Mouse (Mus musculus) myocyte (in vitro differentiated cells): ENCODE measurements around the gene Mtf1. TPM values are rescaled to one million over a fixed set of nuclear protein-coding genes. Genes with fewer than 3 reads are reported as not detected.

Experiments
- H3K27me3 ChIP-seq: one replicate; pipeline ENCODE4 v1.6.1; 2011; ENCODE audit not compliant: control insufficient read depth, insufficient read depth, insufficient read length
- H3K36me3 ChIP-seq: one replicate; pipeline ENCODE4 v1.6.1; 2011; ENCODE audit not compliant: control insufficient read depth, insufficient read depth
- H3K4me2 ChIP-seq: one replicate; pipeline ENCODE4 v1.6.1; 2011; ENCODE audit warnings: low read depth, control low read depth
- H3K4me3 ChIP-seq: one replicate; pipeline ENCODE4 v1.5.1; 2011; ENCODE audit warnings: mild to moderate bottlenecking, control low read depth, moderate library complexity
- H3K79me2 ChIP-seq: one replicate; pipeline ENCODE4 v1.6.1; 2011; ENCODE audit not compliant: control insufficient read depth, insufficient read depth
- H3ac ChIP-seq: one replicate; pipeline ENCODE4 v1.6.1; 2011; ENCODE audit not compliant: control insufficient read depth, insufficient read length
- CEBPB ChIP-seq: IDR thresholded peaks from 2 replicates; pipeline ENCODE4 v1.6.1; 2011; ENCODE audit warnings: mild to moderate bottlenecking, moderate library complexity; ENCODE audit not compliant: poor library complexity, insufficient read depth, severe bottlenecking
- E2F4 ChIP-seq: IDR thresholded peaks from one replicate; pipeline ENCODE4 v1.6.1; 2011; ENCODE audit warnings: mild to moderate bottlenecking, control low read depth, moderate library complexity; ENCODE audit not compliant: insufficient read depth
- MAX ChIP-seq: IDR thresholded peaks from one replicate; pipeline ENCODE4 v1.6.1; 2011; ENCODE audit warnings: low read depth, mild to moderate bottlenecking, control low read depth
- MYOD1 ChIP-seq, 3 experiments: IDR thresholded peaks; one replicate each; pipeline ENCODE4 v1.6.1; 2011; ENCODE audit warnings: control low read depth in 2 of 3, low read depth in 2 of 3, mild to moderate bottlenecking in 2 of 3, moderate library complexity in 1 of 3; ENCODE audit not compliant: insufficient read length in 2 of 3, control insufficient read depth in 1 of 3
- MYOG ChIP-seq, 3 experiments: IDR thresholded peaks; one replicate each; pipeline ENCODE4 v1.6.1; 2011; ENCODE audit warnings: control low read depth in 2 of 3, low read depth in 2 of 3, mild to moderate bottlenecking in 2 of 3; ENCODE audit not compliant: insufficient read length in 2 of 3, control insufficient read depth in 1 of 3, insufficient read depth in 1 of 3
- POLR2A ChIP-seq: IDR thresholded peaks from one replicate; pipeline ENCODE4 v1.6.1; 2011; ENCODE audit warnings: low read depth, mild to moderate bottlenecking, control low read depth, moderate library complexity; ENCODE audit not compliant: insufficient read length
- POLR2AphosphoS2 ChIP-seq: IDR thresholded peaks from one replicate; pipeline ENCODE4 v1.6.1; 2011; ENCODE audit warnings: low read depth, control low read depth; ENCODE audit not compliant: insufficient read length
- REST ChIP-seq: IDR thresholded peaks from one replicate; pipeline ENCODE4 v1.6.1; 2011; ENCODE audit warnings: mild to moderate bottlenecking, control low read depth, moderate library complexity; ENCODE audit not compliant: insufficient read depth, insufficient read length
- SRF ChIP-seq: IDR thresholded peaks from one replicate; pipeline ENCODE4 v1.6.1; 2011; ENCODE audit warnings: low read depth; ENCODE audit not compliant: control insufficient read depth, insufficient read length
- TCF12 ChIP-seq: IDR thresholded peaks from one replicate; pipeline ENCODE4 v1.6.1; 2011; ENCODE audit warnings: mild to moderate bottlenecking, control low read depth; ENCODE audit not compliant: poor library complexity, insufficient read depth, severe bottlenecking
- TCF3 ChIP-seq: IDR thresholded peaks from one replicate; pipeline ENCODE4 v1.6.1; 2011; ENCODE audit warnings: low read depth, control low read depth; ENCODE audit not compliant: insufficient read length
- USF1 ChIP-seq: IDR thresholded peaks from one replicate; pipeline ENCODE4 v1.6.1; 2011; ENCODE audit warnings: low read depth, mild to moderate bottlenecking, control low read depth, moderate library complexity
- polyA plus RNA-seq: library from polyadenylated mRNA; unstranded; fragments of >200 nt; fragmentation: generic; extraction: Trizol; gene quantifications from one replicate; pipeline ENCODE4 v1.2.1, GENCODE M21; 2012; ENCODE audit warnings: missing spikeins

Mtf1 gene
- polyA plus RNA-seq, 1 experiment = 12.9 TPM

DNA sequence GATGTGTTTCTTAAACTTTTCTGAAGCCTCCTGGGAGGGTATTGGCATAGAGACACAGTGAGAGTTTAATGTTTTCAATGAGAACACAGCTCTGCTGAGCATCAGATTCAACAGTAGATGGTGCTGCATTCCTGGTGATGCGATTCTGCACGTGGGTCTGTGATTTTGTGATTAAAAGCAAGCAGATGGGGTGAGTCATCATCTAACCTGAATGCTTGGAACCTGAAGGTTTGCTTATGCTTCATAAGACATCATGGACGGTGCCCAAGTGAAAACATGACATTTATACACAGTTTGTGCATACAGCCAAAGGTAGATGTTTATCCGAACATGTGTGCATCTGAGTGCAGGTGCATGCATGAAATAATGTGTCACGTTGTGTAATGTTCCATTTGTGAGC lies 31.3 kb upstream of the Mtf1 start:
- H3ac ChIP-seq = no peak overlapping the region
- peaks cover 9% of the 10 kb centered on the region for H3K36me3 ChIP-seq
- no peak overlapping the region for H3K4me2 ChIP-seq
- no peaks in the 10 kb centered on the region for H3K27me3 ChIP-seq
- H3K4me3 ChIP-seq = no peak overlapping the region
- TF ChIP-seq MYOG (IDR thresholded peaks at IDR 0.05; ENCODE audit: control insufficient read depth in 1 of 3, insufficient read depth in 1 of 3, insufficient read length in 2 of 3, low read depth in 2 of 3) (no peak), POLR2AphosphoS2 (no peak), E2F4 (no peak), MYOD1 (IDR thresholded peaks at IDR 0.05; ENCODE audit: control insufficient read depth in 1 of 3, insufficient read length in 2 of 3, low read depth in 2 of 3) (no peak), CEBPB (no peak), POLR2A (no peak), USF1 (no peak), SRF (no peak), MAX (no peak), REST (no peak), TCF3 (no peak), TCF12 (no peak)
- H3K79me2 ChIP-seq = peaks cover 34% of the 10 kb centered on the region

GRCm38 (mm10) chr4:124772125-124772524 lies 29.8 kb upstream of the Mtf1 start:
- no peak for TF ChIP-seq TCF12
- Histone ChIP-seq H3K36me3 (peaks cover 10% of the 10 kb centered on the region), H3K27me3 (no peaks in the 10 kb centered on the region), H3K4me2 (no peak overlapping the region), H3ac (no peak overlapping the region), H3K79me2 (peaks cover 37% of the 10 kb centered on the region), H3K4me3 (no peak overlapping the region)

- Histone ChIP-seq H3K36me3 (peaks cover 14% of the 10 kb centered on the region), H3ac (no peak overlapping the region), H3K4me2 (no peak overlapping the region), H3K4me3 (no peak overlapping the region), H3K27me3 (no peaks in the 10 kb centered on the region), H3K79me2 (peaks cover 28% of the 10 kb centered on the region)
- TF ChIP-seq TCF3 (no peak), SRF (no peak), CEBPB (no peak), MAX (no peak), MYOG (IDR thresholded peaks at IDR 0.05; ENCODE audit: control insufficient read depth in 1 of 3, insufficient read depth in 1 of 3, insufficient read length in 2 of 3, low read depth in 2 of 3) (no peak), MYOD1 (IDR thresholded peaks at IDR 0.05; ENCODE audit: control insufficient read depth in 1 of 3, insufficient read length in 2 of 3, low read depth in 2 of 3) (no peak), POLR2A (no peak), USF1 (no peak), REST (no peak), POLR2AphosphoS2 (no peak)
These were observed 28.5 kb upstream of the Mtf1 start for GRCm38 (mm10) chr4:124773449-124773848.

DNA sequence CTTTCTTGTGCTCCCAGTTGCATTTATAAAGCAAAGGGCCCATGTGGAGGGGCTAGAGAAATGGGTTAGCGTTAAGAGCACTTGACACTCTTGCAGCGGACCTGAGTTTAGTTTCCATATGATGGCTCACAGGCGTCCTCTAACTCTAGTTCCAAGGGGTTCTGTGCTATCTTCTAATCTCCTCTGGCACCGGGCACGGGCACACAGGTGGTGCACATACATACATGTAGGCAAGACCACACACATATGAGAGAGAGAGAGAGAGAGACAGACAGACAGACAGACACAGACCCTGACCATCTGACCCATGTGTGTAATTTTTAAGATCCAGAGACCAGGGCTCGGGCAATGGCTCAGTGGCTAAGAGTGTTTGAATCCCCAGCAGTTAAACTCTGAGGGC lies 27.9 kb upstream of the Mtf1 start:
- H3K36me3 ChIP-seq = peaks cover 15% of the 10 kb centered on the region
- peaks cover 22% of the 10 kb centered on the region for H3K79me2 ChIP-seq
- H3ac ChIP-seq = no peak overlapping the region
- no peaks in the 10 kb centered on the region for H3K27me3 ChIP-seq
- TF ChIP-seq TCF12 (no peak), CEBPB (no peak), E2F4 (no peak), USF1 (no peak), SRF (no peak), MYOG (IDR thresholded peaks at IDR 0.05; ENCODE audit: control insufficient read depth in 1 of 3, insufficient read depth in 1 of 3, insufficient read length in 2 of 3, low read depth in 2 of 3) (no peak), POLR2AphosphoS2 (no peak), TCF3 (no peak), MYOD1 (IDR thresholded peaks at IDR 0.05; ENCODE audit: control insufficient read depth in 1 of 3, insufficient read length in 2 of 3, low read depth in 2 of 3) (no peak), POLR2A (no peak), REST (no peak), MAX (no peak)
- no peak overlapping the region for H3K4me3 ChIP-seq
- no peak overlapping the region for H3K4me2 ChIP-seq

- no peak overlapping the region for H3K4me2 ChIP-seq
- peaks cover 21% of the 10 kb centered on the region for H3K79me2 ChIP-seq
- H3K36me3 ChIP-seq = peaks cover 16% of the 10 kb centered on the region
- no peaks in the 10 kb centered on the region for H3K27me3 ChIP-seq
- H3K4me3 ChIP-seq = no peak overlapping the region
- TF ChIP-seq MYOG (IDR thresholded peaks at IDR 0.05; ENCODE audit: control insufficient read depth in 1 of 3, insufficient read depth in 1 of 3, insufficient read length in 2 of 3, low read depth in 2 of 3) (no peak), E2F4 (no peak), REST (no peak), MYOD1 (IDR thresholded peaks at IDR 0.05; ENCODE audit: control insufficient read depth in 1 of 3, insufficient read length in 2 of 3, low read depth in 2 of 3) (no peak), TCF3 (no peak)
- no peak overlapping the region for H3ac ChIP-seq
These were observed 27.5 kb upstream of the Mtf1 start for GRCm38 (mm10) chr4:124774429-124774828.
